Mouse (Mus musculus) cerebellum, adult (tissue): ENCODE data around the gene Commd8.
"Not testable (repeated sequence)": the region's sequence is repeated elsewhere in the genome, so short reads cannot be mapped to it uniquely, and the experiment has no call there.

Experiments used
- ATAC-seq: cut with Nextera tagmentation; 2 replicates; pipeline ENCODE4 v1.9.2; 2017; ENCODE audit warnings: mild to moderate bottlenecking, moderate library complexity, mixed read lengths; ENCODE audit not compliant: insufficient number of reproducible peaks, low FRiP score, low TSS enrichment

Gene Commd8

DNA sequence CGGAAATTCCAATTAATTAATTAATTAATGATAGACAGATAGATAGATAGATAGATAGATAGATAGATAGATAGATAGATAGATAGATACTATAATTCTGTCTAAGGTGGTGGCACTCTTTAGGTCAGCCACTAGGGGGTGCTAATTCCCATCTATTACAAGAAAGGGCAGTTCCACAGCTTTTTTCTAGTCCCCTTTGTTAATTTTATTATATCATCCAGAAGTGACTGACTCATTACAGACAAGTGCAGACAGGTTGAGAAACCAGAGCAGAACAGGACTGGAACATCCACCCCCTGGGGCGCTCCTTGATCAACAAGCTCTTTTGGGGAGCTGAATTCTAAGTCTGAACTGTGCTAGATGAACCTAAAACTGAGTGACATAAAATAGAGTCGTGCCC, 4.7 kb upstream of the Commd8 start:
- no peak for ATAC-seq

DNA sequence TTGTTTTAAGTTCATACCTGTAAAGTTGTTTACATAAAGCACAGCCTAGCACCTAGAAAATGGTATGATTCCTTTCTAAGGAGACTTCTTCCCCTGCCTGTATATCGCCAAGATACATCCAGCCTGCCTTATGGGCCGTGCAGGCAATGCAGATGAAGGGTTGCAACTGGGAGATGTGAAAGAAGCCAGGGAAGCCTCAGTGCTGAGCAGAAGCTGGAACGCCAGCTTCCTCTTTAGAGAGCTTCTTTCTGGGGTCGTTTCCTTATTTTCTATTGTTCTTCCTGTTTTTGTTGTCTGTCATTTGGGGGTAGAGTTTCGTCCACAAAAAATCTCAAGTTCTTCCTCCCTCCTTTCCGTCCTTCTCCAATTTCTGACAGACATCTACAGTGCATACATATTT, 2.1 kb upstream of the Commd8 start:
- ATAC-seq, result no peak

DNA sequence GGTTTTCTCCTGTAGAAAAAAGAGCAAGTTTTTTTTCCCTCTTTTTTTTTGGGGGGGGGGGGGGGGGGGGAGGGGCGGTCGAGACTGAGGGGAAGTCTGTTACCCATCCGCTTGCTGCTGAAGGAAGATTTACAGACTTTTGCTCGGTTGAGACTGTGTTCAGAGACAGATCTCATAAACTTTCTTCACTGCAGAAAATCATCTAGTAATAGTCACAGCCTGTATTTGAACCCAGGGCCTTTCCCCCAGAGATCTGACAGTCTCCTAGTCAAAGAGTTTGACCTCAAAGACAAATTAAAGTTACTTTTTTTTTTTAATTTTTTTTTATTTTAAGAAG, 264 bp upstream of the Commd8 start:
- ATAC-seq, result no peak; the same call in 1 of the 2 replicates

DNA sequence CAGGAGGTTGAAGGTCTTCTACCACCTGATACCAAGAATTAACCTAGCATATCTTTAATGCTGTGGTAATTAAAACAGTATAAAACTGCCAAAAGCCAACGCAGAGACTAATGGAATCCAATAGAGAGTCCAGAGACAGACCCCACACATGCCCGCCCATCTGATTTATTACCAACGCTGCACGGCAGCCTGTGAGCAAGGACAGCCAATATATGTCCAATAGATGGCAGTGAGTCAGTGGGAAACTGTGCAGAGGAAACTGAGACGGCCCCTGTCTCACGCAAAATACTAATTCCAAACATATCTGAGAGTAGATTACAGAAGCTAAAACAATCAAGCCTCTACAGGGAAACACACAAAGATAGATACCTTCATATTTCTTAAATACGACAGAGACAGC, 3.6 kb downstream of the Commd8 start:
- no peak for ATAC-seq

GRCm38 (mm10) chr5:72162855-72163254, 5.1 kb downstream of the Commd8 start:
- ATAC-seq, result no peak

GRCm38 (mm10) chr5:72160781-72161485, 7.1 kb downstream of the Commd8 start:
- no peak for ATAC-seq

DNA sequence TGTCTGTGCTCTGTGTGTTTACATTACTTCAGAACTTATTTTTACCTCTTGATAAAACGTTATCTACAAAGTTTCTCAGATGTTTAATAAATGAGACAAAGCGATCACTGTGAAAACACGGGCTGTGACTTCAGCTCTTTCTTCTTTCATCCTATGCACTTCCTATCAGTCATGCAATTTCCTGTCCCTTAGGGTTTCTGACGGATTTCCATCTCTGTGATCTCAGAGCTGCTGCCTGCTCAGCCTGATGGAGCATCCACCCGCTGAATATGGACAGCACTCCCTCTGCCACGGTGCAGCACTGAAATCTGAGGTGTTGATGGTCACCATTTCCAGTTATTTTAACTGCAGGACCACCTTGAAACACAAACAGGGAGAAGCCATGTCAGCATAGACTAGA, 8.5 kb downstream of the Commd8 start:
- no peak for ATAC-seq

- no peak for ATAC-seq
Observed at GRCm38 (mm10) chr5:72158667-72159066, 9.3 kb downstream of the Commd8 start.

- no peak for ATAC-seq
Observed at GRCm38 (mm10) chr5:72156598-72156997, 11.4 kb downstream of the Commd8 start.

- not testable (repeated sequence) for ATAC-seq
Observed at GRCm38 (mm10) chr5:72155686-72156085, 12.3 kb downstream of the Commd8 start.

DNA sequence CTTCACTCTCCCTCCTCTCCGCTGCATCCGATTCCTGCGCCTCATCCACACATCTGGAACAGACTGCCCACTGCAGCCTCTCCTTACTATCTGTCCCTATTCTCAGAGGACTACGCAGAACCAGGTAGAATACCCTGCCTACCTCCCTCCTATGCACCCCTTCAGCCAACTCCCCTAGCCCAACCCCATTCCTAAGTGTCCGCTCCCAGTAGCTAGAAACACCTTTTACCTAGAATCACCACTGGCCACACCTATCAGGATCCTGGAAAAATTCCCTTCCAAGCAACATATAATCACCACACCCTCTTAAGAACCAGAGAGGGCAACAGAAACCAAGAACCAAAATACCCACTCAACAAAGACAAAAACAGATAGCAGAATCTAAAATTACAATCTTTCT, 17.1 kb downstream of the Commd8 start:
- no peak for ATAC-seq

GRCm38 (mm10) chr5:72148679-72149078, 19.3 kb downstream of the Commd8 start:
- ATAC-seq, result no peak

GRCm38 (mm10) chr5:72139619-72140018, 28.4 kb downstream of the Commd8 start:
- no peak for ATAC-seq

DNA sequence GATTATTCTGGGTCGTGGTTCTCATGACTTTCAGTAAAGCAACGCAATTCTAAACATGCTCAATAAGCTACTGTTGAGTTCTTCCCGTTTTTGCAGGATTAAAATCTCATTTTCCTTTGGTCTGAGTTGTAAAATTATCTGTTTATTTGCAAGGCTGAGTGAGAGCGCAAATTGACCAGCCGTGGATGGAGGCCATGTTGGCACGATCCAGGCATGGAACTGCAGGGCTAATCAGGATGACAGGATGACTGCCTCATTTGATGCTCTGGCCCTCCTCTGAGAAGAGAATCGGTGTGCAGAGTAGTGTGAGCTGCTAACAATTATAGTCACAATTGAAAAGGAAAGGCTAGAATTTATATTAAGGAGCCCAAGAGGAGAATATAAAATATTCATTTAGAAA, 29.7 kb downstream of the Commd8 start:
- ATAC-seq, result no peak

GRCm38 (mm10) chr5:72133906-72134305, 34.1 kb downstream of the Commd8 start:
- ATAC-seq, result no peak

- no peak for ATAC-seq
Observed at GRCm38 (mm10) chr5:72126681-72127080, 41.3 kb downstream of the Commd8 start.

DNA sequence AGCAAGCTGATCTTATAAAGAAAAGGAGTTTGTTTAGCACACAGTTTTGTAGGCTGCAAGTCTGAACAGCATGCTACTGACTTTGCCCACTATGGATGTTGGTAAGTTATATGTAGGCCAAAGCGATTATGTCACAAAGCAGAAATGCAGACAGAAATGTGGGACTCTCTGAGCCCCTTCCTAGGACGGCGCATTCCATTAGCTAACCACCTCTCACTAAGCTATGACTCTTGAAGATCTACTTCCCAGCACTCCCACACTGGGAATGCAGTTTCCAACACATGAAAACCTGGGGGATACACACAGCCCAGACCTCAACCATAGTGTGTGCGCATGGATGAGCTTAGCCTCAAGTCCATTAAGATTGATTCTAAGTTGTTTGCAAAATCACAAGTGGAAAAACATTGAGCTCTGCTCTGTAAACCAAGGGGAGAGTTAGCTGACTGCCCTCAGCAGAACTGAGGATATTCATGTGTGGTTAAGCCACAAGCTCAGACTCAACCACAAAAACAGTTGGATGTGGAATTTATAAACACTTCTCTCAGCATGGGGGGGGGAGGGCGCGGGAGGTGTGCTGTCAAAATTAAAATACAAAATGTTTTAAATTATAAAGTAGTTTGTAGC, 45.5 kb downstream of the Commd8 start:
- ATAC-seq, result no peak
